Mouse (Mus musculus): ENCODE results near the gene Lrrc10. TPM values are rescaled to one million over a fixed set of nuclear protein-coding genes. Genes with fewer than 3 reads are reported as not detected.
A peak's percentile ranks its signal among the peaks of the same experiment; 100 is the strongest.
"Not testable (repeated sequence)": the region's sequence is repeated elsewhere in the genome, so short reads cannot be mapped to it uniquely, and the experiment has no call there.

Lrrc10 gene
- polyA plus RNA-seq, 1 experiment from 2014 or later, result not detected

DNA sequence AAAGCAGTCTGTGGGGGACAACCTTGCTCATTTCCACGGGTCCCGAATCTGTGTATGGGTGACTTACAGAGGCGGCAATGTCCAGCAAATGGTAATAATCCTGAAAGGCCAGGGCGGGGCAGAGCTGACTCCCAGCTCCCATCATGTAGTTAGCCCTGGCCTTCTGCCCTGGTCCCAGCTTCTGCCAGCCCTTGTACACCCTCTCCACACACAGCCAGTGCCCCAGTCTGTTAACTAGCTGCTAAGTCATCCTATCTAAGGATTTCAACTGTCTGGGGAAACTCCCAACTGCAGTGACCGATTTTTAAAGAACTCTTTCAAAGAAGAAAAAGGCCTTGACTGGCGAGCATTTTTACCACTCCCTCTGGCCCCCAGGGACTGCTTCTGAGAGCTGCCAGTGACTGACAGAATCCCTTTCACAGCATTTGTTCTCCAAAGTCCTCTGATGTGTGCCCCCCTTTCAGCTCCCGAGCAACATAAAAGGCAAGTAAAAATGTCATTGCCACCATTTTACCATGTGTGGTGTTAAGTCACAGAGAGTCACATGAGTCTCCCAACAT lies 26.8 kb upstream of the Lrrc10 start:
- 76% methylated on average over 7 of the region's 7 CpGs for WGBS

GRCm38 (mm10) chr10:117021020-117021754 lies 24.0 kb upstream of the Lrrc10 start:
- 0 out of 2 replicates have a peak, but pooled peaks cover 6% of the 10 kb centered on the region for H3K4me1 ChIP-seq
- H3K27ac ChIP-seq, result no peak overlapping the region
- peak; percentile 50; the same call in 1 of the 2 replicates for ATAC-seq (ENCODE audit: insufficient read depth, low FRiP score, low read depth)
- H3K4me3 ChIP-seq (replicated peaks), result no peak overlapping the region
- H3K9ac ChIP-seq, result no peak overlapping the region
- H3K9me3 ChIP-seq, result no peaks in the 10 kb centered on the region
- no peak overlapping the region for H3K4me2 ChIP-seq
- peaks cover 13% of the 10 kb centered on the region; the same call in 1 of the 2 replicates for H3K27me3 ChIP-seq (replicated peaks)
- 26% methylated on average over 21 of the region's 21 CpGs for WGBS
- no peaks in the 10 kb centered on the region for H3K36me3 ChIP-seq

More for the DNA sequence above, 26.8 kb upstream of the Lrrc10 start:
- H3K9ac ChIP-seq, result no peak overlapping the region
- H3K27ac ChIP-seq, result no peak overlapping the region
- no peak overlapping the region for H3K4me2 ChIP-seq
- H3K9me3 ChIP-seq, result no peaks in the 10 kb centered on the region
- no peaks in the 10 kb centered on the region for H3K4me1 ChIP-seq
- 0 out of 2 replicates have a peak, but pooled peaks cover 5% of the 10 kb centered on the region for H3K27me3 ChIP-seq (replicated peaks)
- no peaks in the 10 kb centered on the region for H3K36me3 ChIP-seq
- no peak overlapping the region for H3K4me3 ChIP-seq (replicated peaks)
- ATAC-seq (ENCODE audit: insufficient read depth, low FRiP score, low read depth), result no peak

DNA sequence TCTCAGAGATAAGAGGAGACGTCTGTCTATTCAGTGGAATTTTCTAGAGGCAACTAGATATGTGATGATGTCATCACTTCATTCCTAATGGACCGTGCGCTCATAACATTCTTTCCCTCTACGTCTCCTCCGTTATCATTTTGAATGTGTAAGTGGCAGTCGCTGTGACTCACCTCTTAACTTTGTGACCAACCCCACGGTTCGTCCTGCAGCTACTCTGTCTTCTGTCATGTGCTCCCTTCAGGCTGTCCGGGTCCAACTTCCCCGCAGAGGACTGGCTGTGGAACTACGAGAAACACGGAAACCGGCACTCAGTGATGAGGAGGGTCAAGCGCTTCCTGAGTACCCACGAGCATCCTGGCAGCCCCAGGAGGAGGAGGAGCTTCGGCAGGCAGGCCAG lies 21.4 kb upstream of the Lrrc10 start:
- peaks cover 13% of the 10 kb centered on the region; the same call in 1 of the 2 replicates for H3K27me3 ChIP-seq (replicated peaks)
- 0 out of 2 replicates have a peak, but pooled peaks cover 6% of the 10 kb centered on the region for H3K4me1 ChIP-seq
- H3K4me3 ChIP-seq (replicated peaks), result peak overlapping the region; percentile 16; the same call in 1 of the 2 replicates
- ATAC-seq (ENCODE audit: insufficient read depth, low FRiP score, low read depth), result no peak
- WGBS, result 34% methylated on average over 16 of the region's 16 CpGs
- H3K9ac ChIP-seq, result no peak overlapping the region
- peak overlapping the region; percentile 45 for H3K4me2 ChIP-seq
- H3K9me3 ChIP-seq, result no peaks in the 10 kb centered on the region
- H3K36me3 ChIP-seq, result no peaks in the 10 kb centered on the region
- H3K27ac ChIP-seq, result no peak overlapping the region

DNA sequence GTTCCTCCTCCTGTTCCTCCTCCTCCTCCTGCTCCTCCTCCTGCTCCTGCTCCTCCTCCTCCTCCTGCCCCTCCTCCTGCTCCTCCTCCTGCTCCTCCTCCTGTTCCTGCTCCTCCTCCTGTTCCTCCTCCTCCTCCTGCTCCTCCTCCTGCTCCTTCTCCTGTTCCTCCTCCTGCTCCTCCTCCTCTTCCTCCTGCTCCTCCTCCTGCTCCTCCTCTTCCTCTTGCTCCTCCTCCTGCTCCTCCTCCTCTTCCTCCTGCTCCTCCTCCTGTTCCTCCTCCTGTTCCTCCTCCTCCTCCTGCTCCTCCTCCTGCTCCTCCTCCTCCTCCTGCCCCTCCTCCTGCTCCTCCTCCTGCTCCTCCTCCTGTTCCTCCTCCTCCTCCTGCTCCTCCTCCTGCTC lies 19.4 kb upstream of the Lrrc10 start:
- H3K36me3 ChIP-seq; H3K27ac ChIP-seq; H3K4me2 ChIP-seq; H3K4me3 ChIP-seq (replicated peaks); H3K9ac ChIP-seq; H3K9me3 ChIP-seq; ATAC-seq (ENCODE audit: insufficient read depth, low FRiP score, low read depth); H3K4me1 ChIP-seq: not testable (repeated sequence)
- peaks cover 13% of the 10 kb centered on the region; the same call in 1 of the 2 replicates for H3K27me3 ChIP-seq (replicated peaks)

DNA sequence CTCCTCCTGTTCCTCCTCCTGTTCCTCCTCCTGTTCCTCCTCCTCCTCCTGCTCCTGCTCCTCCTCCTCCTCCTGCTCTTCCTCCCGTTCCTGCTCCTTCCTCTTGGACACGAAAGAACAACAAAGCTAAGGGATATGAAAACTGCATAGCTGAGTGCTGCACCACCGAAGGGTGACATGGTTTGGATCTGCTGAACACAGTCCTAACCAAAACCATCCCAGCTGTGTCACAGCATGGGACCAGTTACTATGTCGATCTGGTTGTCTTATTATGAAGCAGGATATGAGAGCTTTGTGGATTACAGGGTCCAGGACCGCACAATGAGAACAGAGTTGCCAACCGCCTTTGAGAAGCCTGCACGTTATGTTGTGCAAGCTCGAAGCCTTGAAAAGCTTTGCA lies 19.0 kb upstream of the Lrrc10 start:
- WGBS, result 79% methylated on average over 8 of the region's 8 CpGs
- Histone ChIP-seq H3K4me2 (no peak overlapping the region), H3K27me3 (replicated peaks) (peaks cover 13% of the 10 kb centered on the region; the same call in 1 of the 2 replicates), H3K9ac (no peak overlapping the region), H3K4me1 (0 out of 2 replicates have a peak, but pooled peaks cover 6% of the 10 kb centered on the region), H3K4me3 (replicated peaks) (no peak overlapping the region), H3K27ac (no peak overlapping the region), H3K9me3 (no peaks in the 10 kb centered on the region), H3K36me3 (no peaks in the 10 kb centered on the region)
- no peak for ATAC-seq (ENCODE audit: insufficient read depth, low FRiP score, low read depth)

GRCm38 (mm10) chr10:117031160-117031559 lies 14.0 kb upstream of the Lrrc10 start:
- no peak overlapping the region for H3K27ac ChIP-seq
- no peaks in the 10 kb centered on the region for H3K4me1 ChIP-seq
- ATAC-seq (ENCODE audit: insufficient read depth, low FRiP score, low read depth), result no peak
- H3K36me3 ChIP-seq, result no peaks in the 10 kb centered on the region
- H3K27me3 ChIP-seq (replicated peaks), result no peaks in the 10 kb centered on the region
- no peak overlapping the region for H3K4me3 ChIP-seq (replicated peaks)
- 87% methylated on average over 3 of the region's 3 CpGs for WGBS
- H3K9me3 ChIP-seq, result no peaks in the 10 kb centered on the region
- H3K9ac ChIP-seq, result no peak overlapping the region
- no peak overlapping the region for H3K4me2 ChIP-seq

DNA sequence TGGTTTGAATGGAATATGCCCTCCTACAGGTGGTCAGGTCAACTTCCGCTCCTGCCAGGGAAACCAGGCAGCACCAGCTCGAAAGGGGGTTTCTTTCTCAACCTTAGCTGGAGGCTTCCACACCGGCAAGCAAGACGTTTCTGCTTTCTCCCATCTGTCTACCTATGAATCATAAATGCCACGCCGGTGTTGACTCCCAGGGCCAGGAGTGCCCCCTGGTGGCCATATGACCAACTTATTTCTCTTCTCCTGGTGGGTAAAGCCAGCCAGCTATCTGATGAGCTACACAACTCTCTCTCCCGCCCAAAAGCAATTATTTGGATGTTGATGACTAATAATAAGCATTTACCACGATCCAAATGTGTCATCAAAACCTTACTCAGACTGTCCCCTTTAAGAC lies 11.4 kb upstream of the Lrrc10 start:
- H3K36me3 ChIP-seq, result no peaks in the 10 kb centered on the region
- H3K4me1 ChIP-seq, result no peaks in the 10 kb centered on the region
- H3K4me2 ChIP-seq, result no peak overlapping the region
- no peaks in the 10 kb centered on the region for H3K9me3 ChIP-seq
- H3K9ac ChIP-seq, result no peak overlapping the region
- ATAC-seq (ENCODE audit: insufficient read depth, low FRiP score, low read depth), result no peak
- 17% methylated on average over 8 of the region's 8 CpGs for whole genome bisulfite sequencing
- no peak overlapping the region for H3K27ac ChIP-seq
- H3K27me3 ChIP-seq (replicated peaks), result no peaks in the 10 kb centered on the region
- no peak overlapping the region for H3K4me3 ChIP-seq (replicated peaks)

- H3K4me2 ChIP-seq, result no peak overlapping the region
- H3K4me1 ChIP-seq, result no peaks in the 10 kb centered on the region
- no peak for ATAC-seq (ENCODE audit: insufficient read depth, low FRiP score, low read depth)
- 66% methylated on average over 6 of the region's 6 CpGs for WGBS
- H3K4me3 ChIP-seq (replicated peaks), result no peak overlapping the region
- H3K9ac ChIP-seq, result no peak overlapping the region
- H3K9me3 ChIP-seq, result no peaks in the 10 kb centered on the region
- H3K36me3 ChIP-seq, result no peaks in the 10 kb centered on the region
- H3K27me3 ChIP-seq (replicated peaks), result no peaks in the 10 kb centered on the region
- H3K27ac ChIP-seq, result no peak overlapping the region
Observed at GRCm38 (mm10) chr10:117040355-117040754, 4.8 kb upstream of the Lrrc10 start.

GRCm38 (mm10) chr10:117042295-117042694 lies 2.8 kb upstream of the Lrrc10 start:
- no peak overlapping the region for H3K4me3 ChIP-seq (replicated peaks)
- H3K9me3 ChIP-seq, result no peaks in the 10 kb centered on the region
- no peak overlapping the region for H3K27ac ChIP-seq
- H3K9ac ChIP-seq, result no peak overlapping the region
- no peak overlapping the region for H3K4me2 ChIP-seq
- 83% methylated on average over 14 of the region's 14 CpGs for WGBS
- no peaks in the 10 kb centered on the region for H3K36me3 ChIP-seq
- 0 out of 2 replicates have a peak, but pooled peaks cover 8% of the 10 kb centered on the region for H3K4me1 ChIP-seq
- no peaks in the 10 kb centered on the region for H3K27me3 ChIP-seq (replicated peaks)
- ATAC-seq (ENCODE audit: insufficient read depth, low FRiP score, low read depth), result no peak

GRCm38 (mm10) chr10:117043497-117044166 lies 1.5 kb upstream of the Lrrc10 start:
- ATAC-seq (ENCODE audit: insufficient read depth, low FRiP score, low read depth); H3K9me3 ChIP-seq; H3K4me1 ChIP-seq; H3K27ac ChIP-seq; H3K36me3 ChIP-seq; H3K27me3 ChIP-seq (replicated peaks); H3K9ac ChIP-seq: not testable (repeated sequence)
- H3K4me3 ChIP-seq (replicated peaks), result 0 out of 2 replicates have a peak overlapping the region, but pooled peaks have one; percentile 5
- peak overlapping the region; percentile 29 for H3K4me2 ChIP-seq
- WGBS, result 30% methylated on average over 16 of the region's 16 CpGs

DNA sequence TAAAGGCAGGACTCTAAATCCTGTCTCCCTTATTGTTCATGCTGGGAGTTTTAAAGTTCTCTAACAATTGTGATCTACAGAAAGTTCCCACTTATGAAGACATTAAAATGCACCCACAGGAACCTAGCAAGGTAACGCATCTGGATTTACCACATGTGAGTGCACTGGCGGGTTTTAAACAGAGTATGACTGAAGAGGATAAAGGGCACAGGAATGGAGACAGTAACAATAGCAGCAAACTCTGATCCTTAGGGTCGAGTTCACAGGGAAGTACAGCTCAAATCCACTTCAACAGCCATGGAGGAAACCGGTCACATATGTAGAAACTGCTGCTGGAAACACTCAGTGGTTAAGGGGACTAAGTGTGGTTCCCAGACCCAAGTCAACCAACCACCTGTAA lies 4.1 kb downstream of the Lrrc10 start:
- peaks cover 37% of the 10 kb centered on the region for H3K36me3 ChIP-seq
- H3K4me2 ChIP-seq, result no peak overlapping the region
- 81% methylated on average over 4 of the region's 4 CpGs for WGBS
- no peak for ATAC-seq (ENCODE audit: insufficient read depth, low FRiP score, low read depth)
- H3K27me3 ChIP-seq (replicated peaks), result no peaks in the 10 kb centered on the region
- H3K4me3 ChIP-seq (replicated peaks), result no peak overlapping the region
- no peak overlapping the region for H3K27ac ChIP-seq
- H3K9me3 ChIP-seq, result no peaks in the 10 kb centered on the region
- no peak overlapping the region for H3K9ac ChIP-seq
- 0 out of 2 replicates have a peak, but pooled peaks cover 8% of the 10 kb centered on the region for H3K4me1 ChIP-seq
